Mouse (Mus musculus): Measurements from ENCODE around the gene Zfp420. TPM values are rescaled to one million over a fixed set of nuclear protein-coding genes. Genes with fewer than 3 reads are reported as not detected.

Gene Zfp420
- polyA plus RNA-seq, 1 experiment from 2014 or later = 21.7 TPM

Small RNAs within 50 kb of the gene (microRNA-seq; reads per million reads assigned to microRNA genes)
- not detected for gene Mir7668

Other genes starting within 250 kb of the Zfp420 start
- 0.17 and 0.26 TPM in 2 replicates for gene Catsperg2, start 132.9 kb upstream of the Zfp420 start, polyA plus RNA-seq (2014; fragmentation: Nextera tagmentation; extraction: Ambion mirVana)
- 17.0 and 19.5 TPM in 2 replicates for gene Zfp84, start 91.4 kb upstream of the Zfp420 start, polyA plus RNA-seq (2014; fragmentation: Nextera tagmentation; extraction: Ambion mirVana)
- gene Zfp30, start 76.0 kb upstream of the Zfp420 start, polyA plus RNA-seq (2014; fragmentation: Nextera tagmentation; extraction: Ambion mirVana) = 13.1 and 13.4 TPM in 2 replicates
- gene Zfp790, start 43.9 kb upstream of the Zfp420 start, polyA plus RNA-seq (2014; fragmentation: Nextera tagmentation; extraction: Ambion mirVana) = 29.4 and 31.5 TPM in 2 replicates
- 12.6 and 16.1 TPM in 2 replicates for gene Zfp940, start 6.3 kb upstream of the Zfp420 start, polyA plus RNA-seq (2014; fragmentation: Nextera tagmentation; extraction: Ambion mirVana)
- 17.5 and 18.7 TPM in 2 replicates for gene Zfp27, start 46.6 kb downstream of the Zfp420 start, polyA plus RNA-seq (2014; fragmentation: Nextera tagmentation; extraction: Ambion mirVana)
- 7.8 and 8.4 TPM in 2 replicates for gene Zfp383, start 48.2 kb downstream of the Zfp420 start, polyA plus RNA-seq (2014; fragmentation: Nextera tagmentation; extraction: Ambion mirVana)
- 17.7 and 23.0 TPM in 2 replicates for gene Zfp74, start 94.1 kb downstream of the Zfp420 start, polyA plus RNA-seq (2014; fragmentation: Nextera tagmentation; extraction: Ambion mirVana)
- 4.3 and 4.5 TPM in 2 replicates for gene Zfp568, start 124.0 kb downstream of the Zfp420 start, polyA plus RNA-seq (2014; fragmentation: Nextera tagmentation; extraction: Ambion mirVana)
- 10.9 and 13.6 TPM in 2 replicates for gene Zfp14, start 191.4 kb downstream of the Zfp420 start, polyA plus RNA-seq (2014; fragmentation: Nextera tagmentation; extraction: Ambion mirVana)
- gene Zfp82, start 212.9 kb downstream of the Zfp420 start, polyA plus RNA-seq (2014; fragmentation: Nextera tagmentation; extraction: Ambion mirVana) = 10.3 and 12.2 TPM in 2 replicates
- 0.96 and 2.2 TPM in 2 replicates for gene Gm26920, start 230.4 kb downstream of the Zfp420 start, polyA plus RNA-seq (2014; fragmentation: Nextera tagmentation; extraction: Ambion mirVana)
- 14.3 and 15.0 TPM in 2 replicates for gene Zfp566, start 230.5 kb downstream of the Zfp420 start, polyA plus RNA-seq (2014; fragmentation: Nextera tagmentation; extraction: Ambion mirVana)
- gene Zfp260, start 234.8 kb downstream of the Zfp420 start, polyA plus RNA-seq (2014; fragmentation: Nextera tagmentation; extraction: Ambion mirVana) = 88.6 and 97.8 TPM in 2 replicates